Mouse (Mus musculus) adrenal gland, postnatal 14 days (tissue): ENCODE results near the gene Ankdd1b. TPM values are rescaled to one million over a fixed set of nuclear protein-coding genes. Genes with fewer than 3 reads are reported as not detected.

ENCODE experiments used
- DNase-seq: peaks from one replicate; pipeline ENCODE4 v3.0.0; 2021; ENCODE audit warnings: mixed read lengths
- long read RNA-seq, 2 experiments: library from polyadenylated mRNA; stranded (forward); transcript quantifications; one replicate each; pipeline ENCODE4 v2.0.0; 2021
- total RNA-seq: library from RNA; stranded (reverse); gene quantifications from 2 replicates; pipeline ENCODE4 v1.2.3, GENCODE M21; 2021

Gene Ankdd1b
- 0.83 and 1.1 TPM in 2 replicates for total RNA-seq
- long read RNA-seq, experiment 1, partial matches to known transcripts, result 0 of 16 reads
- long read RNA-seq, experiment 1, other reads (novel, unspliced or antisense), result 16 of 16 reads
- long read RNA-seq, experiment 2, partial matches to known transcripts, result 0 of 13 reads
- long read RNA-seq, experiment 2, other reads (novel, unspliced or antisense), result 13 of 13 reads

DNA sequence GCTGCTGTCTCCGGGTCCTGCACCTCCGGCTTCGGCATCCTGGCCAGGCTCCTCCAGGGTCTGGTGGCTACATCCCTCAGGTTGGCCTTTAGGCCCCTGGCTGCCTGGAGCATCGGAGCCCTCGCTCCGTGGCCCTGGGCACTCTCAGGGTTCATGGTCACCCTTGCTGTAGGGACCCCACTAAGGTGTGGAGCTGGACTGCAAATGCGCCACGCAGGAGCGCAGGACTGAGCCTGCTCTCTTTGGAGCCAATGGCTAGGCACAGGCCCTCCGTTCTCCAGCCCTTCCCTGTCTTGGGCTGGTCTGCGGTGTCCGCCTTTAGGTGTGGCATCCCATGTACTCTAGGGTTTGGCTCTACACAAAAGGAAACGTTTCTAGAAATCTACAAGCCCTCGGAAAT lies at the start of gene Ankdd1b:
Gene Ankdd1b (minus strand): TSS at position 242 of the 400 bp plus-strand sequence.
- DNase-seq, result no peak

DNA sequence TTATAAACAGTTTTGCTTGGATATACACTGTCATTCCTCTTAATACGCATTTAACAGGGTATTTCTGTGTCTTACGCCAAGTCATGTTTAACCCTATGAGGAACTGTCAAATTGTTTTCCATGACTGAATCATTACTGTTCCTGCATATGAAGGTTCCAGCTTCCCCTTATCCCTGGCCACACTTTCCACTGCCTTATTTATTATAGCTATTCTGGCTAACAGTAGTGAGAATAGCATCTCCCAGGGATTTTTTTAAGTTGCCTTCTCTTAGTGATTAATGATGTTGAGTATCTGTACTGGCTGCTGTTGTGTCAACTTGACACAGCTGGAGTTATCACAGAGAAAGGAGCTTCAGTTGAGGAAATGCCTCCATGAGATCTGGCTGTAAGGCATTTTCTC lies 46.3 kb upstream of the Ankdd1b start:
- DNase-seq, result no peak

DNA sequence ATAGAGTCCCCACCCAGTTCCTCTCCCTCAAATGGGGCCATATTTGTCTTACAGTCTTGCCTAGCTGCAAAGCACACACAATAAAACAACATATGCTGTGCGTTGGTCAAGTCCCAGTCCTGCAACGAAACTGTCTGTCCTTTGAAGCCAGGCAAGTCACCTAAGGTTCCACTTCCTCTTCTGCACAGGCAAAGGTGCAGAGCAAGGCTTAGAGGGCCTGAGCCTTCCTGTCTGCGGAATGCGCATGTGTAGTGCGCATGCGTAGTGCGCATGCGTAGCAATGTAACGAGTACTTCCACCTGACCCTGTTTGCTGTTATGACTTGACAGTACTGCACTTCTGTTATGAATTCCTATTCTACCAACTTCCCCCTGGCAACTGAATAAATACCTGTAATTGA lies 45.3 kb upstream of the Ankdd1b start:
- no peak for DNase-seq

DNA sequence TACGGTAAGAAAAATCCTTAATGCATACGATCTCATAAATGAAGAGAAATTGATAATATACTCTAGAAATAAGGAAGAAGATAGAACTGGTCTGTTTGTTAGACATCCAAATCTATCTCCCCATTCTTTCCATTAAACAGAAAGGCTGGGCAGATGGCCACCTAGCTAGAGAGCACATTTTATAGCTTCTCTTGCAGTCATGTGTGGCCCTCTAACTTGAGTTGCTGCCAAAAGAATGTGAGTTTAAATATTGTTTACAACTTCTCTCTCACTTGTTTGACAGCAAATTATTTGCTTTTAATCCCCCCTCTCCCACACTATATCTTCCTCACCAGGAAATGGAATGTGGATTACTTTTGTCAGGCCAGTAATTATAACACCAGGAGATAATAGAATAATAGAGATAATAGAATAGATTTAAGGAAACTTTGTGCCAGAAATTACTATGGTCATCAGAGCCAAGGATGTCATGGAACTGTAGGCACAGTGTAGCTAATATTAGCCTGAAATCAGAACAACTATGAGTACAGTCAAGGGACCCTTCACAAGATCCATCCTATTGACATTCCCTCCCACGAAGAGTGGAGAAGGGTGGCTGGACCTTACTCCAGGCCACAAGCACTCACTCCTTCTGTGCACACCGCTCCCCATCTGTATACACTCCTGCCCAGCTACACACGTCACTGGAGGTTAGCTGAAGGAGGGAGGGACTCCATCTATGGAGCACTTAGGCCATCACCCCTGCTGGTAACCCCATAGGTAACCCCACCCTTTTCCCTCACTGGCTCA lies 43.4 kb upstream of the Ankdd1b start:
- DNase-seq, result no peak

DNA sequence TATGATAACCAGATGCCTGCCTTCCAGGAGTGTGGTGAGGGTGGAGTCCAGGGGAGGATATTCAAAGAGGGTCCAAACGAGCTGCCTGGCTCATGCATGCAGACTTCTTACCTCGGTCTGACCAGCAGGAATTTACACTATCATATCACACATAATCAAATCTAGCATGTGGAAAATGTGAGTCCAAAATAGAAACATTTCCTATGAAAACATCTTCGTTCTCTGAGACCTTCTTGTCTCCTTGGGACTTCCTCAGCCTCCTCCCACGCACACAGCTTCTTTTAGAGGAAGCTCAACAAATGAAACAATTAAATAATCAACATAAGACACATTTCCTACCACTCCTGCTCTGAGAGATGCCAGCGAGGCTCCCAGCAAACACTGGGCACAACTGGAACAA lies 40.9 kb upstream of the Ankdd1b start:
- no peak for DNase-seq

DNA sequence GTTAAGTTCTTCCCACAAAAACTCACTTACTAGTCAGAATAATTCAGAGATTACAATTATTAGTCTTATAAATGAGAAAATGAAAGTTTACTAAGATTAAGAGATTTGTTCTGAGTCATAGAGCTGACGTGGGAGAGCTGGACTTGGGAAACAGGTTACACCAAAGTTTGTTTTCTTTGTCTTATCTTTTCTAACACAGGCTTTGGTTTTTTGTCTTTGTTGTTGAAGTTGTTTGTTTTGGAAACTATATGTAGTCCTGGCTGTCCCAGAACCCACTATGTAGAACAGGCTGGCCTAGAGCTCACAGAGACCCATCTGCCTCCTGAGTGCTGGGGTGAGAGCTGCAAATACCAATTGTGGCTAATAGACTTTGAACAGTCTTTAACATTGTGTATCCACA lies 40.3 kb upstream of the Ankdd1b start:
- no peak for DNase-seq

DNA sequence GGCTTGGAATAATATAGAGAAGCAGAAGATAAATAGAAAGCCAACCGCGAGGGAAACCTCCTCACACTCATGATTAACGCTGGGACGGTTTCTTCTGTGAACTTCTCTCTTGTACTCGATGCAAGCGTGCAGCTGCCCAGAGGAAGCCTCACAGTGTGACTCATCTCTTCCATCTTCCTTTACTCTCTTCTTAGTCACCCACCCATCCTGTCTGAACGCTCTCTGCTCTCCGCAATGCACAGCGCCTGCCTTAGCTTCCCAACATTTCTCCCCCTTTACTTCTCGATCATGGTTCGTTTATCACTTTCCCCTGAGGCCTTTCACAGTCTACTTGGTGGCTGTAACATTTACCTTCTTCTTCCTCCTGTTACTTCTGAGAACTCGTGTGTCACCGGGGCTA lies 39.6 kb upstream of the Ankdd1b start:
- DNase-seq, result peak; percentile 35

DNA sequence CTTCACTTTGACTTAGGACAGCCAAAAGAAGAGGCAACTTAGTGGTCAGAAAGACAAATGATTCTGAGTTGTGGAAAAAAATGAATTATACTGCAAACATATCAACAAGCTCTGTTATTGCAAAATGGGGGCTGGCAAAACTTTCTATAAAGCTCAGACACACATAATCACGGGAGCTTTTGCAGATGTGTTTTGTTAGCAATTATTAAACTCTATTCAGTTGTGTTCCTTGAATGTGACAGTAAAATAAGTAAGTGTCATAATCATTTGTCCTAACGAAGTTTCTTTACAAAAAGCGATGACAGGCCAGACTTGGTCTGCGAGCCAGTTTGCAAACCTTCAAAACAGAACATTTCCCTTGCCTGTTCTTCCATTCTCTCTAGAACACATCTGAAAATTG lies 36.5 kb upstream of the Ankdd1b start:
- no peak for DNase-seq

DNA sequence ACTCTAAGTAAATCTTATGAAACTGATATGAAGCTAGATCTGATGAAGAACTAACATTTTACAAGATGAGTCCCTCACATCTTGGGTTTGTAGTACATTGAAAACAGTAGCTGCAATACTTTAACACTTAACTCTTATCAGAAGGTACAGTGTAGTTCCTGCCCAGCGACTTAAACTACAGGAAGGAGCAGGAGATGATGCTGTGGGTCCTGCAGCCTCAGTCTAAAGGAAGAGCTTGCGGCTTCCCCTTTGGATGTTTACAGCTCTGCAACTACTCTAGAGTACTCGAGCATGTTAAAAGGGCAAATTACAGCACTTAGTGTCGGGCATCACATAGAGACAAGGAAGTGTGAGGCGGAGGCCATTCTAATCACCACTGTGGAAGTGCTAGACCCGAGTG lies 35.3 kb upstream of the Ankdd1b start:
- no peak for DNase-seq

DNA sequence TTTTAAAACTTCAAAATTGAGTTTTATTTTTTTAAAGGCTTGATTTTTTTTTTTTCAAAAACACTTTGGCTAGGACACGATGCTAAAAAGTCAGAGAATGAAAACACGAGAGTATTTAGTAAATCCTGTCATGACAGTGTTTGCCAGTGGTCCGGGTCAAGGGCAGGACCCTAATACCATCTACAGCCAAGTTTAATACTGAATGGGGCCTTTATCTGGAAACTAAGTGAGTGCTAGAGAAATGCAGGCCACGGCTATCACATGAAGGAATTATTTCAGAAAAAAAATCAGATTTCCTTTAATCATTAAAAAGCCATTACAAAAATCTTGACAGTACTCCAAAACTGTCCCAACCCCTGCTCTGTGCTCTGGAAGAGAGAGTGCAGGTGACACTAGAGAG lies 34.7 kb upstream of the Ankdd1b start:
- DNase-seq, result no peak

DNA sequence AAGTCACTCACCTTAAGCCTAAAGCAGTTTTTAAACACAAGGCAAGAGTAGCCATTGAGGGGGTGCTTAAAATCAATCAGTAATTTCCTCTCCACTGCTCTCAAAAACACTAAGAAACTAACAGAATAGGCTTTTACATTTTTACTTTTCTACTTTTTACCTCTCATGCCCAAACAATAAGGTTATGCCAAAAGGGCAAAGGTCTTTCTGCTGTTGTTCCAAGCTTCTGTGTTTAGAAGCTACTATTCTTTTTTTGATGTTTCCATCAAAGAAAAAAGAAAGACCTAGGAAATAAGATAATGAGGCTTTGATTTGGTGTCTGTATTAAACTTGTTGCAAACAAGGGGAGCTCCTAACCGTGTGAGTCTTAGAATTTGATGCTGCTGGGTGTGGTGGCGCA lies 28.9 kb upstream of the Ankdd1b start:
- no peak for DNase-seq

DNA sequence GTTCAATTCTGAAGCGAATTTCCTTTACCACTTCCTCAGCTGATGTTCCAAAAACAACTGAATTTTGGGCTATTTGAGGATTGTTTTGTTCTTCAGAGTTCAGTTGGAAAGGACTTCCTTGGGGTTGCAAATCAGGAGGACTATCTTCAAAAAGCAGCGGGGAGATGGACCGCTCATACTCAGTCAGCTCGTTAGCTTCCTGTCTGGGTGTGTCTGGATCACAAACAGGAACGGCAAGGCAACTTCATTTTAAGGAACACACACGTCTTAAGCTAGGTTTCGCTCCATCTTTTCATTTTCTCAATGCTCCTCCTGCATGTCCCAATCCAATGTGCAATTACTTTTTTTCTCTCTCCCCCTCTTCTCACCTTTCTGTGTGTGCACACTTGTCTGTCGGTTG lies 25.6 kb upstream of the Ankdd1b start:
- DNase-seq, result no peak

DNA sequence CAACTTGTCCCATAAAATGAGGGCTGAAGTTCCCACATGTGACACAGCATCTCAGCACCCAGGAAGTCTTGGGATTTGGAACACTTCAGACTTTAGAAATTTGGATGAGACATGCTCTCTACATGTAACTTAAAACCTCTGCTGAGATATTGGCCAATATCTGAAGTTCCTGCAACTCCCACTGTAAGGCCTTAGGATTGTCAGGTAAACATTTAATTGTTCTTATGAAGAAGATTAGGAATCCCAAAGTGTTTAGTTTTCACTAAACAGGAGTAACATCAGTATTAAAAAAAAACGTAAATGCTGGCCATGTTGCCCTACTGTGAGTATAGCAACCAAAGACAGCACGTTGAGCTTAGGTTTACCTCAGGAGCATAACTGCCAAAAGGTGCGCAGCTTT lies 19.4 kb upstream of the Ankdd1b start, which contains the start of gene Gm17622:
Gene Gm17622 (plus strand): TSS at position 301 of the 400 bp plus-strand sequence.
- DNase-seq, result no peak

DNA sequence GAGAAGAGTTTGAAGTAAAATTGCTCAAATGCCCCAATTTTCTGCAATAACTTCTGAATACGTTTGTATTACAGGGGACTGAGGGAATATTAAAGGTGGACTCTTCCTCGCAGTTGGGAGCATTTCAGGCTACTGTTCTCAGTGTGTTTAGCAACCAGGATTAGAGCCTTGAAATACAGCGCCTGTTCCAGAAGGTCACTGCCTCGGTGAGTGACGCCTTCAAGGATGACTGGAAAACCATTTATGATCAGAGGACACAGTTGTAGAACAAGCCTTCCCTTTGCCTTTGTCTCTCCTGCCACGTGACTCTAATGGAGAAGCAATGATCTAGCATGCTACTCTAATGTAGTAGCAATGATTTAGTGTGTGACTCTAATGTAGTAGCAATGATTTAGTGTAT lies 17.0 kb upstream of the Ankdd1b start:
- DNase-seq, result peak; percentile 37

DNA sequence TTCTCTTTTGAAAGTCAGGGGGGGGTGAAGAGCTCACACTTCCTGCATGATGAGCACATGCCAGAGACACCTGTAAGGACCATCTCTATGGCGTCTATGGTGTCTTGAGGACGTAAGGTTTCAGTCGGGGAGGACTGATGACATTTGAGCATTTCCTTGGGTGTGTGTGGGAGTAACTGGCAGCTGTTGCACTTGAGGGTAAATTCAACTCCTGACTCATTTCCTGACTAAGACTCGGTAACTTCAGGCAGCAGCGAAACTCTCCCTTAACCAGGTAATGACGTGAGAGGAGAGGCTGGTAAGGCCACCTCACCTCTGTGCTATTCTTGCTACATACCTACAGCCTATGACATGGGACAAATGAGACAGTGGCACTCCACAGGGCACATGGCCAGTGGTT lies 16.2 kb upstream of the Ankdd1b start:
- no peak for DNase-seq

DNA sequence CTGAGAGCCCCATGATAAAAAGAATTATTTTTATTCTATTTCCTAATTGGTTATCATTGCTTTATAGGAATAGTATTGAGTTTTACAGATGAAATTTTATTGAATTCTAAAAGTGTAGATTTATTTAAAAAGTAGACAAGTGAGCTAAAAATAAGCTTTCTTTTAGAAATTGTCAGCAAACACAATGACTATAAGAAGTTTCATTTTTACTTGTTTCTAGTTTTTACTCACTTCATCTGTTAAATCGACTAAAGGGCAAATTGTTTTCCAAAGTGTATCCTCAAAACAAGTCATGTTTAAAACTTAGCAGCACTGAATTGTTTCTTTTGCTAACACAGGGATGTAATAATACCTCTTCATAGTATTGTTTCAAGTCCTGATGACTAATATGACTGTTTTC lies 8.0 kb upstream of the Ankdd1b start:
- no peak for DNase-seq

DNA sequence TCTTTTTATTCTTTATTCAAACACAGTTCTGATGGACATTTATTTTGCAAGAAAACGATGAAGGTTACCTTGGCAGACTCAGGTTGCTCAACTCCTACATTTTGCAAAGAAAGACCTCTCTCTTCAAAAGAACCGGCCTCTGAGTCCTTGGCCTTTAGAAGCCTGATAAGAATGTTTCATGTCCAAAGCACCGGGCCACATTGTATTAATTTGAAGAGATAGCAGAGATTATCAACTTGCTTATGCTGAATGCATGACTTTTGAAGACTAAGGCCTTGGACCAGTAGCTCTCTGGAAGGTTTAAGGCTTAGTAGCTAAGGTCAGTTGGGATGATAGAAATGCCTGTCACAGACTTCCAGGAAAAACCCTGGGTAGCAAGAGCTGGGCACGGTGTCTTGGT lies 6.2 kb upstream of the Ankdd1b start:
- peak; percentile 55 for DNase-seq

DNA sequence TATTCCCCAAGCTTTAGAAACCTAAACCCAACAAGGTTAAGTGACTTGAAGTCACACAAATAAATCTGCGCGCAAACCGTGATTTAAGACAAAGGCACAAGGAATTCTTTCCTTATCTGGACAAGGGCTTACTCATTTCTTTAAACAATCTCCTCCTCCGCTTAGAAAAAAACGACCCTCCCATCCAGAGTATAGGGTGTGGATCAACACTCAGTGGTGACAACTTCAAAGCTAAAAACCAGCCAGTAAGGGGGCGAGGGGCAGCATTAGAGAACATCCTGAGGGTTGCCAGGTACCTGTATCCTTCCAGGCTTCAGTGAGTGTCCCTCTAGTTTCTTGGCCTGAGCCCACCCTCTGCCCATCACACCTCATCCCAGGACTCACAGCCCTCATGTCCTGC lies 442 bp downstream of the Ankdd1b start:
- no peak for DNase-seq

DNA sequence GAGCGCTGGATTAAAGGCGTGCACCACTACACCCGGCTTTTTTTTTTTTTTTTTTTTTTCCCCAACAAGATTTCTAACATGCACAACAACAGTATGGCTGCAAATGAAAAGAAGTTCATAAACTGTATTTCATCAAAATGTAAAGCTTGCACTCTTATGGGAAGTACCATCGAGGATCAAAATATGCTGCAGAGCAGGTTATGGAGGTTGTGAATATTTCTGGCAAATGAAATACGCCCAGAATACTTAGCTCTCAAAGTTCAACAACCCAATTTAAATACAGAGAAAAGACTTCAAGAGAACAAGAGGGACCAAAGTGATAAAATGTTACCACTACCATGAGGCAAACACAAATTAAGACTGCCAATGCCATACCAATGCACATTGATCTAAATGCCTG lies 2.3 kb downstream of the Ankdd1b start:
- DNase-seq, result no peak

DNA sequence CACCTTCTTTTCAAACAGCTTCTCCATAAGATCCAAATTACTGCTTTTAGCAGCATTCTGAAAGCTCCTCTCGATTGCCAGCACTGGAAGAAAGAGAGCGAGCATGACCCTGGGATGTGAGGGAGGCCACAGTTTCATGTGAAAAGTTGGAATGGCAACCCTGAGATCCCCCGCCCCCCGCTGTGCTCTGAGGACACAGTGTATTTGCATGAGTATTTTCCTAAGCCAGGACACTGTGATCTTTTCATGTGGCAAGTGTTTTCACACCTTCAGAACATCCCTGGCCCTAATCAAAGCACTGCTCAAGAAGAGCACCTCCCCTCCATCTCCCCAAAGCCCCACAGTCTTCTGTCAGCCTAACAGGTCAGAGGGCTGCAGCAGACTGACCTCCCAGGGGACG lies 5.7 kb downstream of the Ankdd1b start:
- peak; percentile 47 for DNase-seq

DNA sequence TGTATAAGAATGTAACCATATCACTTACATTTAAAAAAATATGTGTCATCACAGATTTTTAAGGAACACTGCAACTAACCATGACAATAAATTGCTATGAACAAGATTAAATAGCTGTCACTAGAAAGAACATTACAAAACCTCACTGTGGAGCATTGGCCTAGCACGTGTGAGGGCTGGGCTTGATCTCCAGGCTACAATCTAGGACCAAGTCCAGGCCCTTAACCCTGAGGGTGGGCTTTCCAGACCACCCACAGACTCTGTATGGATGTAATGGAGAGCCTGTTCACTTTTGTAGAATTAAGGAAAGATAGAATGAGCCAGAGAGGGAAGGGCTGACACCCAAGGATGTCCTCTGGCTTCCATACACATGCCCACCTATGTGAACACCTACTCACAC lies 8.4 kb downstream of the Ankdd1b start:
- no peak for DNase-seq

DNA sequence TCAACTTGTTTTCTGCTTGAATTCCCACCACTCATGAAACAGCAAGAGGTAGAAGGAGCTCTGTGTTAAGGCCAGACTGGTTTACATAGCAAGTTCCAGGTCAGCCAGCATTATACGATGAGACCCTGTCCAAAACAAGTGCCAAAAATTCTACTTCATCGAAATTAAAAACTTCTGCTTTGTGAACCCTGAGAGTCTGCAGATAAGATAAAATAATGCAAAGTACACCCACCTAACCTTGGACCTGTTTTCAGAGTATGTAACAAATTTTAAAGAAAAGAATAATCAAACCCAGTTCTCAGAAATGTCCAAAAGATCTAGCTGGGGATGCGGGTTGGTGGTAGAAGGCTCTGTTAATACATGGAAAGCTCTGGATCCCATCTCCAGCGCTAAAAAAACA lies 12.4 kb downstream of the Ankdd1b start:
- no peak for DNase-seq

DNA sequence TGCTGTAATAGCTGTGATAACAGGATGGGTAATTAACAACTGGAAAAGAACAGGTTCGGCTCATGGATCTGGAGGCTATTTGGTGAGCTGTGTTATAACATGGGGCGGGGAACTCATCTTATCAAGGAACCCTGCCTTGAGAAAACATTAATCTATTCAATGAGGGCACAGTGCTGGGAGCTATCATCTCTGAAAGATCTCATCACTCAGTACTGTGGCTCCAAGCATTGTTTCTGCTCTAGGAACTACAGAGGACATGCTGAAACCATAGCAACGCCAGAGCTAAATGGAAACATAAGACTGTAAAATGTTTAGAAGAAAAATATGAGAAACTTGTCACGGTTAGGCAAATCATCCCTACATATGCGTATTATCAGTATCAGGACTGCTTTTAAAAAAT lies 13.0 kb downstream of the Ankdd1b start:
- DNase-seq, result no peak

DNA sequence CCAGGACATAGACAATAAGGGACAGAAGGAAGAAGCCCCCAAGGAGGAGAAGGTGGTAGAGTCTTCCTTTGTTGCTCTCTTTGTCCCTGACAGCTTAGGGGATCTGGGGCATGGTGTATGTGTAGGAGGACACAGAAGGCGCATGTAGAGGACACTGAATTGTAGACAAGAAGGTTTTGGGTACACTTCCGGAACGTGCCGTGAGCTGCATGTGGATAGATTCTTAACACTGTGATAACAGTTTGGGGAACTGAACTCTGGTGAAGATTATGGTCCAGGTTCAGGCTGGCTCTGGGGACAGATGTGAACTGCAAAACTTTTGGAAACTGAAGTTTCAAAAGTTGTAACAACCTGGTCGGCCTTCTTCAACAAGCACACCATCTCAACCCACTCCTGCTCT lies 13.4 kb downstream of the Ankdd1b start:
- DNase-seq, result no peak
